Mouse (Mus musculus): ENCODE results near the gene Atcay.
"Not testable (repeated sequence)": the region's sequence is repeated elsewhere in the genome, so short reads cannot be mapped to it uniquely, and the experiment has no call there.

GRCm38 (mm10) chr10:81223731-81224130, 6.9 kb downstream of the Atcay start:
- TF ChIP-seq HCFC1 (IDR thresholded peaks at IDR 0.05; ENCODE audit: borderline replicate concordance, insufficient read depth, low read length); ZNF384 (IDR thresholded peaks at IDR 0.05; ENCODE audit: low read depth, low read length): not testable (repeated sequence)

All from ES-E14 (cell line).